Mouse (Mus musculus) cerebellum, adult (tissue): ENCODE measurements around the gene Adssl1.

Experiments
- ATAC-seq: cut with Nextera tagmentation; 2 replicates; pipeline ENCODE4 v1.9.2; 2017; ENCODE audit warnings: mild to moderate bottlenecking, moderate library complexity, mixed read lengths; ENCODE audit not compliant: insufficient number of reproducible peaks, low FRiP score, low TSS enrichment

Adssl1 gene

DNA sequence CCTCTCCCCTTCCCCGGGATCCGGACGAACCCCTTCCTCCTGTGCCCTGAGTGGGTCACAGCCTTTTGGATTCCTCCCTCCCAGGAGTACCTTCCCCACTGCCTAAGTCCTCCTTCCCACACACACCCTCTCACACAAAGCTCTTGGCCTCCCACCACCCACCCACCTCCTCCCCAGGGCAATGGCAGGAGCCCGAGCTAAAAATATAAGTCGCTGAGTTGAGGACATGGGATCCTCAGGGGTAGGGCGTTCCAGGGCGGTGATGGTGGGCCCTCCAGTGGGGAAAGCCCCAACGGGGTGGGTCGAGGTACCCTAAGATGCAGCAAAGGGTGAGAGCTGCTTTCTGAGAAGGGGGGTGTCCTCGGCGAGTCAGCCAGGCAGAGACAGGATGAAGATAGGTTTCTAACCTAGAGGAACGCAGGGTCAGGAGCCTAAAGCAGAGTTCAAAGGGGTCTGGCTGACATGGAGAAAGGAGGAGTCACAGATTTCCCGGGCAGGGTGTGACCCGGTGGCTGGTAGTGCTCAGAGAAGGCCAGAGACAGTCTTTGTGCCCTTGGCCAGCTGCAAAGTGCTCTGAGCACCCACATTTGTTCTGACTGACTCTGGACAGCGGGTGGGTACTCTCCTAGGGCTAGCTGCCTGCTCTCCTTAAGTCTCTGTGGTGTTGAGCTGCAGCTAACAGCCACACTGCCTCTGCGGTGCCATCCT lies 663 bp downstream of the Adssl1 start:
- ATAC-seq = no peak

DNA sequence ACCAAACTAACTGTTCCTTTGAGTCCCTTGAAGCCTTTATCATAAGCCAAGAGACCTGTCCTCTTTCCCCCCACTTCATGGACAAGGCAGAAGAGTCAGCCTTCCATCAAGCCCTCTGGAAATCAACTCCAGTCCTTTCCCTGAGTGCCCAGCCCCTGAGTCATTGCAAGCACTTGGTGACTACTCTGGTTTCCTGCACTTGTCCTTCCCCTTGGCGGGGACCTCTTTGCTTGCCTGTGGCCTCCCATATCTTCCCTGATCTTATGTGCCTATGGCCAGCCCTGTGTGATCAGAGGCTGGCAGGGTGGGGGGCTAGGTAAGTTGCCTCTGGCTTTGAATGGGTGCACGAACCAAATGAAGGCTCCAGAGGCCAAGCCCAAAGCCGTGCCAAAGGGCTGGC lies 2.1 kb downstream of the Adssl1 start:
- ATAC-seq = no peak

DNA sequence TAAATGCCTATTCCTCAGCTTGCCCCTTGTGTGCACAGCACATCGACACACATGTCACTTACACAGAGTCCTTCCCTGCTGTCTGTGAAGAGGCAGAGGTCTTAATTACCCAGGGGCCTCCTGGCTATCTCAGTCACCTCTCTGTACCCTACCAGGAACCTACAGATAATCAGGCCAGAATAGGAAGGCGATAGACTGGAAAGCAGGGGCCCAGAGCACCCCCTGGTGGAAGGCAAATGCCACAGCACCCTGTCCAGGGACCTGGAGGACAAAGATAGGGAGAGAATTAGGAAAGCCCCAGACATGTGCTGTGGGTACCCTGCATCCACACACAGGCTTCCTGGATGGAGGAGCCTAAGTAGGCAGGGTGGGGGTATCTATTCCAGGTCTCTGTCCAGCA lies 3.9 kb downstream of the Adssl1 start:
- ATAC-seq = 0 out of 2 replicates have a peak, but pooled peaks have one; percentile 9

DNA sequence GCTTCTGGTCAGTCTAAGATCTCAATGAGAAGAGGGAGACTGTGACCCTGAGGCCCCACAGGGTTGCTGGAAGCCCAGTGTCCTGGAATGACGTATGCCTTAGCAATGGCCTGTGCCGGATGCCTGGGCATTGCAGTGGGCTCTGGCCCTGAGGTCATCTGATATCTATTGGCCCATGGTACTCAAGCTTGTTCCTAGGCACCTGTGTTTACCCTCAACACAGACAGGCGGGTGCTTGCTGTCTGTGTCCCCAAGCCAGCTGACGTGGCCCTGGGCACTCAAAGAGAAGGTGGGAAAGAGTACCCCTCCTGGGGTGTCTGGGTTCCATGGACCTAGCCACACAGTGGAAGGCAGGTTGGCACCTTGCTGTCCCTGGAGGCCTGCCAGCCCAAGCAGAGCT lies 5.9 kb downstream of the Adssl1 start:
- no peak for ATAC-seq

DNA sequence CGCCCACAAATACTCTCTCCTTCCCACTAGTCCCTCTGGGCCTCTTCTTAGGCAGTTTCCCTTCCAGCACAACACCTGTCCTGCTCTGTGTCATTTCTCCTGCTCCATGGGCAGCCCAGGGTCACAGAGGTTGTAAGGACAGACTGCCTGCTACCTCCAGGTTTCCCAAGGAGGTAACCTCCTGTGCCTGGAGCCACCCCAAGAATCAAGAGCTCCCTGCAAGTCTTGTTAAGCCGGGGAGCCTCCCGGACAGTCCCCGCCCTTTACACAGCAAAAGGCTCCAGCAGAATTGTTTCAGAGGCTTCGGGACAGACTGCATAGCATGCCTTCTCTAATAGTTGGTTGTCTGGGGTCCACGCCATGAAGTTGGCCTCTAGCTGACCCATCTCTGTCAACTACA lies 6.6 kb downstream of the Adssl1 start:
- ATAC-seq = no peak

DNA sequence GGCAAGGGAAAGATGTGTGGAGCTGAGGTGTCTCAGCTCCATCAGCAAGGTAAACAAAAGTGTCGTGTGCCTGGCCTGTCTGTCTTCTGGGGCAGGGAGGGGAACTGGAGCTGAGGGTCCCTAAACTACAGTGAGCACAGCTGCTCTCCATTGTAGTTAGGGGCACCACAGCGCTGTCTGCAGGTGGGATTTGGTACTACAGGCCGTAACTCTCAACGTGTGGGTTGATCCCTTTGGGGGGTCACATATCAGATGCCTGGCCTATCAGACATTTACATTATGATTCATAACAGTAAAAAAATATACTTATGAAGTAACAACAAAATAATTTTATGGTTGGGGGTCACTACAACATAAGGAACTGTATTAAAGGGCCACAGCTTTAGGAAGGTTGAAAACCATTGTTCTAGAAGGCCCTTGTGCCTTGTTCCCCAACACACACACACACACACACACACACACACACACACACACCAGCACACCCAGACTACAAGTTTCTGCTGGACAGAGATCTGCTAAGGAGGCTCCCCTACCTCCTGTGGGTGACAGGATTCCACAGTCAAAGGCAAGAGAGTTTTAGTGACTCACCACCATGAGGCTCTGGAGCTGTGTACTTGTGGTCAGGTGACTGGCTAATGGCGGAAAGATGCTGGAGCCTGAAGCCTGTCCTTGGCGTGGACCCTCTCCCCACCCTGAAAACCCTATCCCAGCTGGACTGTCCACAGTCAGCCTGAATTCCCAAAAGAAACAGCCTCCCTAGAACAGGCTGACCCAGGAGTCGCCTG lies 7.4 kb downstream of the Adssl1 start:
- no peak for ATAC-seq

DNA sequence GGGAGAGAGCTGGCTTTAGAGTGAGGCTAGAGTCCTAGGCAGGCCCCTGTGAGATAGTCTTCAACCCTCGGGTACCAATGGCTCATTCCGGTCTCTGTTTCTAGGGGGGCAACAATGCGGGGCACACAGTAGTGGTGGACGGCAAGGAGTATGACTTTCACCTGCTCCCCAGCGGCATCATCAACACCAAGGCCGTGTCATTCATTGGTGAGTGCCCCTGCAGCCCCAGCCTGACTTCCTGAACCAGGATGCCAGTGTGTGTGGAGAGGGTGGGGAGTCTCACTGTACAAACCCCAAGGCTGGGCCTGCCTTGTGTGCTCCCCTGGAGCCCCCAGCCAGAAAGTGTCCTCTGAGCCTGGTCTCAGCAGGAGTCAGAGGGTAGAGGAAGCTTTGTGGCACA lies 8.4 kb downstream of the Adssl1 start:
- ATAC-seq = no peak

DNA sequence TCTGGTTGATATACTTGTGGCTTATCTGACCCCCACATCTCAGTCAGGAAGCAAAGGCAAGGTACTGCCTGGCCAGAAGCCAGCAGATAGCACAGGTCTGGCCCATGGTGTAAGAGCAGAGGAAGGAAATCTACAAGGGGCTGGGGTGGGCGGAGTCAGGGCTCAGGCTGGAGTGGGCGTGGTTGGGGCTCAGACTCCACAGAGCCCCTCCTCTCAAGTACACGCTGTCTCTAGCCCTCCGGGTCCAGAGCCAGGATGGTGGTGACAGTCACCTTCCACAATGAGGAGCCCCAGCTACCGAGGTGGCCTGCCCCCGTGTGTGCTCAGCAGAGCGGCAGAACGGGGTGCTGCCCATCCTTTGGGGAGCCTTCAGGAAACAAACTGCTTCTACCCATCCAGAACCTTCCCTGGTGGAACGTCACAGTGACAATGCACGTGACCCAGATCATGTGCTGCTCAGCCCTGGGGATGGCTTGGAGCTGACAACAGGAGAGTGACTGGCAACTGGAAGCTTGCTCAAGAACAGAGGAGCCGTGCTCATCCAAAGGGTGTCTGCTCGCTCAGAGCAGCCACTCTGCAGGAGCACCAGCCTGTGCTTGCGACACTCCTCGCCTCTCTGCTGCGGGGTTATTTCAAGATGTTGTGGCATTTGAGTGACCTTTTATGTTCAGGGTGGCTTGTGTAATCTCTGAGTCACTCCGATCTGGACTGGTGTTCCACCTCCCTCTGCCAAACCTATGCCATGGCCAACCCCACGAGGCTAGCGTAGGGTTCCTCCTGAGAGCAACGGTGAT lies 9.3 kb downstream of the Adssl1 start:
- ATAC-seq = peak; percentile 21; the same call in 1 of the 2 replicates

DNA sequence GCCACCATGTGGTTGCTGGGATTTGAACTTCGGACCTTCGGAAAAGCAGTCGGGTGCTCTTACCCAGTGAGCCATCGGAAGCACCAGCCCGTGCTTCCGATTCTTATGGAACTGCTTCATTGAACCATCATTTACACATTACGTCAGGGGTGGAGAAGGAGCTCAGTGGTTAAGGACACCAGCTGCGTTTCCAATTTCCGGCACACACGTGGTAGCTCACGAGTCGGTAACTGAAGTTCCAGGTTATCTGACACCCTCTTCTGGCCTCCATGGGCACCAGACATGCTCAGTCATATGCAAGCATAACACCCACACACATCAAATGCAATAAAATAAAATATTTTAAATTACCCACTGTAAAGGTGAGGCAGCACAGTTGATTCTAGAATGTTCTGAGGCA lies 10.2 kb downstream of the Adssl1 start:
- no peak for ATAC-seq

DNA sequence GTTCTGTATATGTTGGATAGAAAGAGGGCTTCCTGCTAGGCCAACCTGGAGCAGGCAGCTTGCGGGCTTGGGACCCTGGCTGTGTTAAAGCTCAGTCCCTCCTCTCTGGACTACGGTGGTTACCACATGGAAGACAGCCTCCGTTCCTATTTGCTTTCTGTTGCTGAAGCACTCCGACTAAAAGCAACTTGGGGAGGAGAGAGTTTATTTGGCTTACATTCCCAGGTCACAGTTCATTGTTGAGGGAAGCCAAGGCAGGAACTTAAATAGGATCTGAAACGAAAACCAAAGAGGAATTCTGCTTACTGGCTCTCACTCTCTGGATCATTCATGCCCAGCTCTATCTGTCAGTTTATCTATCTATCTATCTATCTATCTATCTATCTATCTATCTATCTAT lies 11.0 kb downstream of the Adssl1 start:
- no peak for ATAC-seq

DNA sequence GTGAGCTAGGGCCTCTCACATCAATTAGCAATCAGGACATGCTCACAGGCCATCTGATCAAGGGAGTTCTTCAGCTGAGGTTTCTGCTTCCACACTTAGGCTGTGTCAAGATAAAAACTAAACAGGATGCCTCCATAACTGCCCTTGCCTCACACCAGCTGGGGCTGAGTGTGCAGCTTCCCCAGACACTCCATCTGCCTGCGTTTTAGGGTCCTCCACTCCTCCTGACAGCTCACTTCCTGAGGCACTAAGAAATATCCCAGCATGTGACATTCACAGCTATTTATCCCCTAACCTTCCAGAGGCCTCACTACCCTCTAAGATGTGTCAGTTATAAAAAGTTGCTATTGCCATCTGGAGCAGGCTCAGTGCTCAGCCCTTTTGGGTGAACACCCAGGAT lies 11.6 kb downstream of the Adssl1 start:
- no peak for ATAC-seq

DNA sequence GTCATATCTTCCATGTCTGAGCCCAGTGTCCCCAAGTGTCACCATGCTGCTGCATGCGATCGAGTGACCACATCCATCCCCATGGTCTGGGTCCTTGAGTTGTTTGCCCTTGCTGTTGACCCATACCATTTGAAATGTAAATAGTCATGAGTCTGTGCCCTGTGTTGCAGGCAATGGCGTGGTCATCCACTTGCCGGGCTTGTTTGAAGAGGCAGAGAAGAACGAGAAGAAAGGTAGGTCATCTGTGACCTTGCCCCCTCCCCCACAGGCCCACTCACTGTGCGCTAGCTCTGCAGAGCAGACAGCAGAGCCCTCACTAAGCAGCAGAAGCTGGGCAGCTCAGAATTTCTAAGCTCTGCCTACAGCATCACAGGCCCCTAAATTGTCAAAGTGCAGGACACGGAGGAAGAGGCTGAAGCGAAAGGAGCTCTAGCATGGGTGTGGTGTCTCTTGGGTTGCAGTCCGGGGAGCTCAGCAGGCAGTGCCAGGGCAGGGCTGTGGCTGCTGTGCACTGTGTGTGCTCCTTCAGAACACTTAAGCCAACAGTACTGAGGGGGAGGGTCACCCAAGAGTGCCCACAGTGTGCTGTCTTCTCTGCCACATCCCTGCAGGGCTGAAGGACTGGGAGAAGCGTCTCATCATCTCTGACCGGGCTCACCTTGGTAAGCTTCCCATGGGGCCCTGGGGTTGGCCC lies 12.4 kb downstream of the Adssl1 start:
- ATAC-seq = no peak

DNA sequence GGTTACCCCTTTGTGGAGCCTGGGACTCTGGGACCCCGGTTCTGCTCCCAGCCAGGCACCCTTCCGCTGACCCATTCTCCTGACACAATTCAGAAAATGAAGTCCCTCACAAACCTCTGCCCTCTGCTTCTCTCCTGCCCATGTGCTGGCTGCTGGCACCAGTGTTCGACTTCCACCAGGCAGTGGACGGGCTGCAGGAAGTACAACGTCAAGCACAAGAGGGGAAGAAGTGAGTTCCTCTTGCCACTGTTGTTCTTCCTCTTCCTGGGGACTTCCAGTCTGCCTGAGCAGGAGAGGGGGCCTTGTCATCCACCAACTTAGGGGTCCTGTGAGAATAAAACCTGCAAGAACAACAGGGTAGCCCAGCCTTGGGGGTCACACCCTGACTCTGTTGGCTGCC lies 13.1 kb downstream of the Adssl1 start:
- ATAC-seq = no peak

DNA sequence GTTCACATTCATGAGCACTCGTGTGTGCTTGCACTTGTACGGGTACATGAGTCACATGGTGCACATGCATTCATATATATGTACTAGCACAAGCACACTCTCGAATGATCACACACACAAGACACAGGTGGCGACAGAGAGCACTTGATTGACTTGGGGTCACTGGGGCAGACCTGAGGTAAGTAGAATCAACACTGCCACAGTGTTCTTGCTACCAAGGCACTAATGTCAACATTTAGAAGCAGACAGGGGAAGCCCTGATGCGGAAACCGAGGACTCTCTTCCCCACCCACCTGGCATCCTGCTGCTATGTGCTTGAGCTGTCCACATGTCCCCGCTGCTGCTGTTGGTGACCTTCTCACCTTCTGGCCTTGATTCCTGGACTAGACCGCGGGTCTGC lies 13.8 kb downstream of the Adssl1 start:
- ATAC-seq = no peak

DNA sequence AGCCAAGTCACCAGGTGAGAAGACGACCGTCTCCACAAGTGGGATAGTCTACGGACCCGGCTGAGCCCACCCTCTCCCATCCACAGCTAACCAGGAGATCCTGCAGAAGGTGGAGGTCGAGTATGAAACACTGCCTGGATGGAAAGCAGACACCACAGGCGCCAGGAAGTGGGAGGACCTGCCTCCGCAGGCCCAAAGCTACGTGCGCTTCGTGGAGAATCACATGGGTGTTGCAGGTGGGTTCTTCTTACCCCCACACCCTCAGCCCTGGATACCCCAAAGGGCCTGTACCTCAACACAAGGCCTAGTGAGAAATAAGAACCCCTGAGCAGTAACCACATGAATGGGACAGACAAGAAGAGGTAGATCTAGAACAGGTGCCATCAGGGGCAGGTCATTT lies 19.7 kb downstream of the Adssl1 start:
- ATAC-seq = no peak

DNA sequence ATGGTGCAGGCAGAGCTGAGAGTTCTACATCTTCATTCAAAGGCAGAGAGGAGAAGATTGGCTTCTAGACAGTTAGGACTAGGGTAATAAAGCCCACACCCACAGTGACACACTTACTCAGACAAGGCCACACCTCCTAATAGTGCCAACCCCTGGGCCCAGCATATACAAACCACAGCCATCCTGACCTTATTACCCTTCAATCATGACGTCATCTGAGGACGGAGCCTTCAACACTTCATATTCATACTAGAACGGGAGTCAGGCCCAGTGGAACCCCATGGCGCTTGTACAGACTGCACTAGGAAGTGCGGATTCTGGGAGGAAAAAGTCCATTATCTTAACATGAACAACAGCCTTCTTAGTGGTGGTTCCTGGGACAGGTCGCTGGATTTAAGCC lies 23.3 kb downstream of the Adssl1 start:
- no peak for ATAC-seq

DNA sequence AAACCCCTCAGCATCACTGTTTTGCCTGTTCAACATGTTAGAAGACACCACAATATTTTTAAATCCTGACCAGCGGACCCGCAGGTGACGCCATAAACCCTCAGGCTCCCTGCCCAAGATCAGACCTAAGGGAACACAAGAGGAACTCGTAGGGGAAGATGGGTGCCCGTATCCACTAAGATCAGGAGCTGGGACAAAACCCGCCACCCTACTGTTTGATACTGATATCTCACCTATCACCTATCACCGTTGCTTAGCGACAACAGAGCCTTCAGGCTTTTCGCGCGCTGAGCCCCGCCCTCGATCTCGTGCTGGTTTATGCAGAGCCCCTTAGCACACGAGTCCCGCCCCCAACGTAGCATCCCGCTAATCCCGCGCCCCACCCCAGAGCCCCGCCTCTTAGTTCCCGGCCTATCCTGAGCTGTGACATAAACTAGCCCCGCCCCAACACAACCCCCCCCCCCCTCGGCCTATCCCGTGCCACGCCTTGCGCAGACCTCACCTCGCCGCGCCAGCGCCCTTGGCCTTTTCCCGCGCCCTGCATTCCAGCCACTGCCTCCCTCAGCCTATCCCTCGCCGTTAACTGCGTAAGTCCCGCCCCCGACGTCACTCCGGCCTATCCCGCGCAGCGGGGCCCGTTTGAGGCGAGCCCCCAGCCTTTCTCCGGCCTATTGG lies 24.5 kb downstream of the Adssl1 start, which contains the start of gene Siva1:
Gene Siva1 (plus strand): TSS at position 500 of the 675 bp plus-strand sequence.
- peak; percentile 94 for ATAC-seq

DNA sequence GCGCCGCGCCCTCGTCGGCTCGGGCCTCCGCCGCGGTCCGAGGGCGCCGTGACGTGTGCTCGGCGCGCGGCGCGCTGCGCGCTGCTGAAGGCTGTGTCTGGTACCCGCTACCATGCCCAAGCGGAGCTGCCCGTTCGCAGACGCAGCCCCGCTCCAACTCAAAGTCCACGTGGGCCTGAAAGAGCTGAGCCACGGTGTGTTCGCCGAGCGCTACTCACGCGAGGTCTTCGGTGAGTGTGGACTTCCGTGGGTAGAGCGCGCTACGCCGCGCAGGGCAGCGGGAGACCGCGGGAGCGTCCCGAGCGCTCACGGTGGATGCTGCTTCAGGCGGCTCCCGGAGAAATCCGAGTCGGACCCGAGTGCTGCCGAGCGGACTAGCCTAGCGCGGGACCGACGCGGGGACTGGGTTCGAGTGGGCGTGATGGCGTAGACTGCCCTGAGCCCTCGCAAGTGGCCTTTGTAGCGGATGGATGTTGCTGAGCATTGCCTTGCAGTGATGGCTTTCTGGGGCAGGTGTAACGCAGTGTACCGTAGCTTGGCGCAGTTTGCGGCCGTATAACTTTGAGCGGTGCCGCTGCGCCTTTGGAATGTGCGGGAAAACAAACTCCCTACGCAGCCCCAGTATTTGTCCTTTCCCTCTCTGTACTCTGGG lies 25.1 kb downstream of the Adssl1 start:
- ATAC-seq = no peak; the same call in none of the 2 replicates

DNA sequence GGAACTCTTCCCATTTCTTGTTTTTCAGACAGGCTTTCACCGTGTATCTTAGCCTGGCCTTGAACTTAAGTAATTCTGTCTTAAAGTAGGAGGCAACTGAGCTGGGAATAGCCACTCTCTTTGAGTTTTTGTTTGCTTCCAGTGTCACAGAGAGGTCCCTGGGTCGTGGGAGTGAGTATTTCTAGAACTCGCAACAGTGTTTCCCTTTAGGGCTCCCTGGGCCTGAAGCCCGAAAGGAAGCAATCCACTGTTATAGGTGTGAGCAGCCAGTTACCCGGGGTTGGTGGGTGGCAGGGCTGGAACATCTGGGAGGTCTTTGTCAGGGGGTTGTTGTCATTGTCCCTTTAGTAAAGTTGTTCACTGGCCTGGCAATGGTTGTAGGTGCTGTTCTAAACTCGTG lies 26.3 kb downstream of the Adssl1 start:
- no peak for ATAC-seq
